Mouse (Mus musculus) cerebellum, adult 2 months (tissue): ENCODE measurements around the gene Rad51b.

Experiments used
- CTCF ChIP-seq: fragments of 200-500 bp; IDR thresholded peaks from 2 replicates; pipeline ENCODE4 v1.5.1; 2011; ENCODE audit warnings: low read depth, mild to moderate bottlenecking, control low read depth, low read length, moderate library complexity, borderline replicate concordance; ENCODE audit not compliant: insufficient read depth
- POLR2A ChIP-seq: fragments of 200-500 bp; IDR thresholded peaks from 2 replicates; pipeline ENCODE4 v1.6.1; 2011; ENCODE audit warnings: low read length, control low read depth, borderline replicate concordance; ENCODE audit not compliant: insufficient read depth

DNA sequence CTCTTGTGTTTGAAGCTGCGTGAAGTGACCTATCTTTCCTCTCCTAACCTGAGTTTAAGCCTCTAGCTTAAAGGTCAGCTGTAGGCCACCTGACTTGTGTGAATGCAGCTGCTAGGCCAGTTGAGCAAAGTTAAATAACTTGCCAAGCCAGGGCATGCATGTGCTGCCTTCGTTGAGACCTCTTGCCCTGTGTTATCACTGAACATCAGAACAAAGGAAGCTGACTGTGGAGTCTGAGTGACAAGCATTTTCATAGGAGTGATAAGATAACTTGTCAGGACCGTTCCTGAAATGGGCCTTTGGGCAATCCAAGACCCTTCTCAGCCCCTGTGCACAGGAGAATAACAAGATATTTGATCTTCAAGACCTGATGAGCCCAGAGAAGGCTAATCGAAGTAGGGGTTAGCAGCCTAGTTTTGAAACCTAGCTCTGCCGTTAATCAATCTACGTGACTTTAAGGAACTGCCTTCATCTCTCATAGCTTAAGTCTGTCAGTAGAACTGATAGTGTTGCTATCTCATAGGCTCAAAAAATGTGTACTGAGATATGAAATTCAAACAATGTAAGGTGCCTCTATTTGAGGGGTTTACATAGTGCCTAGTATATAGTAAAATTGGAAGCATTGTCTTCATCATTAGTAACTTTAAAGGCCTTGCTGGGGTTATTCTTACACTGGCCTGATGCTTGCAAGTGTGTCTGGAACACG is 465.6 kb downstream of the Rad51b start:
- TF ChIP-seq CTCF (no peak), POLR2A (no peak)
